Mouse (Mus musculus): ENCODE measurements around the gene Rps6ka1. TPM values are rescaled to one million over a fixed set of nuclear protein-coding genes. Genes with fewer than 3 reads are reported as not detected.
"Not testable (repeated sequence)": the region's sequence is repeated elsewhere in the genome, so short reads cannot be mapped to it uniquely, and the experiment has no call there.

The Rps6ka1 gene
- polyA plus RNA-seq, 1 experiment from 2014 or later = 19.7 TPM

DNA sequence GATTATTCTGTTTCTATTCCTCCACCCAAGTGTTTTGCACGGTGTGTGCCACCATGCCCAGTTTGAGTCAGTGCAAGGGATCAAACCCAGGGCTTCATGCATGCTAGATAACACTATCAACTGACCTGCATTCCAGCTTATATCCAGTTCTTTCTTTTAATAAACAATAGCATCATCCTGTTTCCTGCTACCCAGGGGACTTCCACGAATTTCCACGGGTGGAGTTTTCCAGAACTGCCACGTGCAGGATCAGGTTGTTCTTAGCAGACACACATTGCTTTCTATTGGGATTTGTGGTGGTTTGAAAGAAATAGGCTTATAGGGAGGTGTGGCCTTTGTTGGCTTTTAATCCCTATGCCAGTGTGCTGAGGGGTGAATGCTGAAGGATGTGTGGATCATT is 24.4 kb upstream of the Rps6ka1 start:
- 56% methylated on average over 4 of the region's 4 CpGs for WGBS
- H3K27ac ChIP-seq (ENCODE audit: low read length) = no peak overlapping the region

DNA sequence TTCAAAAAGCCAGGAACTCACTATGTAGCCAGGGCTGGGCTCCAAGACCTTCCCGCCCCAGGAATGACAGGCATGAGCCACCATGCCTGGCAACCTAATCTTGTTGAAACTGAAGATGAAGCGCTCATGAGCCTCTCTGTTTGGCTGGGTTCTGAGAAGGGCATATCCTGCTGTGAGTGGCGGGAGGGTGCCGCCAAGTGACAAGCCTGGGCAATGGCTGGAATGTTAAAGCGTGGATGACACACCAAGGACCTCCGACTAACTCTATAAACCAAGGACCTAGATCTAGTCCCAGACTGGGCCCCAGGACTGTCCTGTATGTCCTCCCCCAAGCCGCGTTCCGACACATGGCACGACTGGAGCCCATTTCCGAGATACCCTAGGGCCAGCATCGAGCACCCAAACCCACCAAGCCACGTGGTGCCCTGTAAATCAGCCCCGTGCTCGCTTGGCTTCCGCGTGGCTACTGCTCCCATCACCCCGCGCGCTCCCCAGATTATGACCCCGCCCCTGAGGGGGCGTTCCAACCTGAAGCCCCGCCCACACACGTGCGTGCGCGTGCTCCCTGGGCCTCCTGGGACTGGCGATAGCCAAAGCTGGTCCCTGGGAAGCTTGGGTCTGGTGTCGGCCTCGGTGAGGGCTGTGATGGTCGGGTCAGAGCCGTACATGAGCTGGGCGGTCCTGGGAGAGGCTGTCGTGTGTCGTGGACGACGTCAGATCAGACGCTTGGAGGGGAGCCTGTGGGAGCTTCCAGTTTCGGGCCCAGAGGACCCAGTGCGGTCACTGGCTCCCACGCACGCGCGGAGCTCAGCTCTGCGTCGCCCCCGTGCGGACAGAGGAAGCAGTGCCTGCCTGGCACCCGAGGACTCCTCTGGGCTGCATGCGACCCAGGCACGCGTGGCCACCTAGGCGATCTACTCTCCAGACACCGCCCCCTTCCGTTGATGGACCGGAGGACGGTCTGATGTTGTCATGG is 22.9 kb upstream of the Rps6ka1 start:
- WGBS = under 1% methylated on average over 57 of the region's 57 CpGs
- H3K4me2 ChIP-seq (ENCODE audit: low read depth, low read length) = peak overlapping the region; percentile 66
- no peaks in the 10 kb centered on the region for H3K27me3 ChIP-seq (ENCODE audit: control insufficient read depth, insufficient read depth, low read length)
- no peaks in the 10 kb centered on the region for H3K36me3 ChIP-seq (ENCODE audit: control insufficient read depth, insufficient read depth)
- H3K4me1 ChIP-seq (ENCODE audit: control insufficient read depth, insufficient read depth, low read length) = peaks cover 2% of the 10 kb centered on the region; the same call in 1 of the 2 replicates
- peak overlapping the region; percentile 56 for H3K4me3 ChIP-seq (ENCODE audit: low read length)
- H3K9me3 ChIP-seq (replicated peaks; ENCODE audit: control insufficient read depth, low read length) = no peaks in the 10 kb centered on the region
- H3K9ac ChIP-seq (ENCODE audit: low read length) = peak overlapping the region; percentile 69
- H3K27ac ChIP-seq (ENCODE audit: low read length) = peak overlapping the region; percentile 84
- peak; percentile 91 for ATAC-seq (replicated peaks; ENCODE audit: extremely low read depth, insufficient read depth, low FRiP score)

More for the DNA sequence above, 24.4 kb upstream of the Rps6ka1 start:
- no peak for ATAC-seq (replicated peaks; ENCODE audit: extremely low read depth, insufficient read depth, low FRiP score)
- no peaks in the 10 kb centered on the region for H3K27me3 ChIP-seq (ENCODE audit: control insufficient read depth, insufficient read depth, low read length)
- H3K36me3 ChIP-seq (ENCODE audit: control insufficient read depth, insufficient read depth) = no peaks in the 10 kb centered on the region
- H3K4me3 ChIP-seq (ENCODE audit: low read length) = no peak overlapping the region
- H3K9ac ChIP-seq (ENCODE audit: low read length) = no peak overlapping the region
- no peaks in the 10 kb centered on the region for H3K9me3 ChIP-seq (replicated peaks; ENCODE audit: control insufficient read depth, low read length)
- peaks cover 2% of the 10 kb centered on the region; the same call in 1 of the 2 replicates for H3K4me1 ChIP-seq (ENCODE audit: control insufficient read depth, insufficient read depth, low read length)
- H3K4me2 ChIP-seq (ENCODE audit: low read depth, low read length) = no peak overlapping the region

DNA sequence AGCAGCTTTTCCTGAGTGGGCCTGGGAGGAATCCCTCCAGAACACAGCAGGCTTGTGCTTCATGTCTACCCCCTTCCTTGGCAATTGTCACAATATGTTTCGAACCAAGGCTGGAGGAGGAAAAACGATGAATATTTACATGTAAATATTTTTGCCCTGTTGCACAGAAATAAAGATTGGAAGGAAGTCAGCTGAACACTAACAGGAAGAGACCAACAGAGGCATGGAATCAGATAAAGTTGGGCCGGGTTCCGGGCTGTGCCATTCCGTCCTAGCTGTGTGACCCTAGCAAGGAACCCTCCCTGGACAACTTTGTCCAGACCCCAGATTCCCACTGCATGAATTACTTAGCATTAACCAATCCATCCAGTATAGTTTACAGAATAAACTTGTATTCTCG is 20.5 kb upstream of the Rps6ka1 start:
- H3K9ac ChIP-seq (ENCODE audit: low read length) = no peak overlapping the region
- no peak overlapping the region for H3K4me2 ChIP-seq (ENCODE audit: low read depth, low read length)
- H3K27me3 ChIP-seq (ENCODE audit: control insufficient read depth, insufficient read depth, low read length) = no peaks in the 10 kb centered on the region
- H3K36me3 ChIP-seq (ENCODE audit: control insufficient read depth, insufficient read depth) = no peaks in the 10 kb centered on the region
- ATAC-seq (replicated peaks; ENCODE audit: extremely low read depth, insufficient read depth, low FRiP score) = no peak
- WGBS = 84% methylated on average over 6 of the region's 6 CpGs
- H3K4me1 ChIP-seq (ENCODE audit: control insufficient read depth, insufficient read depth, low read length) = peaks cover 2% of the 10 kb centered on the region; the same call in 1 of the 2 replicates
- no peak overlapping the region for H3K4me3 ChIP-seq (ENCODE audit: low read length)
- no peak overlapping the region for H3K27ac ChIP-seq (ENCODE audit: low read length)
- no peaks in the 10 kb centered on the region for H3K9me3 ChIP-seq (replicated peaks; ENCODE audit: control insufficient read depth, low read length)

DNA sequence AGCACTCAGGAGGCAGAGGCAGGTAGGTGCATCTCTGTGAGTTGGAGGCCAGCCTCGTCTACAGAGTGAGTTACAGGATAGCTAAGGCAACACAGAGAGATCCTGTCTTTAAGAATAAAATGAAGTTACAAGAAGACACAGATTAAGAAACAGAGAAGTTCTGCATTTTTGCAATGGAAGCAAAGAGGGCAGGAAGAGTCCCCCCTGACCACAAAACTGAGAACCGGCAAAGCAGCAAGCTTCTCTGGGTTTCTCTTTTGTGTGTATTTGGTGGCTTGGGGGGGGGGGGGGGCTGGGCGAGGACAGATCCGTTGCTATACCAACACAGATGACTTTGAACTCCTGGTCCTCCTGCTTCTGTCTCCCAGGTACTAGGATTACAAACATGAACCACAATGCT is 19.5 kb upstream of the Rps6ka1 start:
- Histone ChIP-seq H3K4me3 (ENCODE audit: low read length) (no peak overlapping the region), H3K9ac (ENCODE audit: low read length) (no peak overlapping the region), H3K4me2 (ENCODE audit: low read depth, low read length) (no peak overlapping the region), H3K9me3 (replicated peaks; ENCODE audit: control insufficient read depth, low read length) (no peaks in the 10 kb centered on the region), H3K27ac (ENCODE audit: low read length) (peak overlapping the region; percentile 46; the same call in 1 of the 2 replicates), H3K27me3 (ENCODE audit: control insufficient read depth, insufficient read depth, low read length) (no peaks in the 10 kb centered on the region), H3K4me1 (ENCODE audit: control insufficient read depth, insufficient read depth, low read length) (peaks cover 2% of the 10 kb centered on the region; the same call in 1 of the 2 replicates), H3K36me3 (ENCODE audit: control insufficient read depth, insufficient read depth) (no peaks in the 10 kb centered on the region)
- ATAC-seq (replicated peaks; ENCODE audit: extremely low read depth, insufficient read depth, low FRiP score) = no peak
- 63% methylated on average over 4 of the region's 4 CpGs for WGBS

DNA sequence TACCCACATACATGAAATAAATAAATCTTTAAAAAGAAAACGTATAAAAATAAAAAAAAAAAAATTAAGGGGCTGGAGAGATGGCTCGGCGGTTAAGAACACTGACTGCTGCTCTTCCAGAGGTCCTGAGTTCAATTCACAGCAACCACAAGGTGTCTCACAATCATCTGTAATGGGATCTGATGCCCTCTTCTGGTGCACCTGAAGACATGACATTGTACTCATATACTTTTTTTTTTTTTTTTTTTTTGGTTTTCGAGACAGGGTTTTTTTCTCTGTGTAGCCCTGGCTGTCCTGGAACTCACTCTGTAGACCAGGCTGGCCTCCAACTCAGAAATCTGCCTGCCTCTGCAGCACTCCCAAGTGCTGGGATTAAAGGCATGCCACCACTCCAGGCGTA is 18.7 kb upstream of the Rps6ka1 start:
- H3K4me2 ChIP-seq (ENCODE audit: low read depth, low read length); H3K9me3 ChIP-seq (replicated peaks; ENCODE audit: control insufficient read depth, low read length); H3K4me1 ChIP-seq (ENCODE audit: control insufficient read depth, insufficient read depth, low read length); H3K36me3 ChIP-seq (ENCODE audit: control insufficient read depth, insufficient read depth); H3K4me3 ChIP-seq (ENCODE audit: low read length); ATAC-seq (replicated peaks; ENCODE audit: extremely low read depth, insufficient read depth, low FRiP score); H3K27me3 ChIP-seq (ENCODE audit: control insufficient read depth, insufficient read depth, low read length); H3K9ac ChIP-seq (ENCODE audit: low read length); H3K27ac ChIP-seq (ENCODE audit: low read length): not testable (repeated sequence)
- 91% methylated on average over 4 of the region's 5 CpGs for WGBS

DNA sequence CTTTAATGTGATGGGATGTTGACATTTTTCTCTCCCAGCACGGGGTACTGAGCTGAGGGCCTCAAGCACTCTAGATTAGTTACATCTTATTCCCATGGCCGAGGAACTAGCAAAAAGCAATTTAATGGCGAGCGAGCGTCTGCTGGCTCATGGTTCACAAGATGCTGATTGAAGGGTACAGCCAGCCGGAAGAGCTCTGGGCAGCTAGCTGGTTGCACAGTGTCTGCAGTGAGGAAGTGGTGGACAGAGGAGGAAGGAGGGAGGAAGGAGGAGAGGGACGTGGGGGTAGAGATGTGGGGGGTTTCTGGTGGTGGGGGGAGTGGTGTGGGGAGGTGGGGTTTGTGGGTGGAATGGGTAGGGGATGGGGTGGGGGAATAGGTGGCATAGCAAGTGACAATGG is 17.6 kb upstream of the Rps6ka1 start:
- no peak overlapping the region for H3K9ac ChIP-seq (ENCODE audit: low read length)
- H3K36me3 ChIP-seq (ENCODE audit: control insufficient read depth, insufficient read depth) = no peaks in the 10 kb centered on the region
- H3K27me3 ChIP-seq (ENCODE audit: control insufficient read depth, insufficient read depth, low read length) = no peaks in the 10 kb centered on the region
- no peaks in the 10 kb centered on the region; the same call in 1 of the 2 replicates for H3K4me1 ChIP-seq (ENCODE audit: control insufficient read depth, insufficient read depth, low read length)
- no peak overlapping the region for H3K27ac ChIP-seq (ENCODE audit: low read length)
- ATAC-seq (replicated peaks; ENCODE audit: extremely low read depth, insufficient read depth, low FRiP score) = no peak
- no peaks in the 10 kb centered on the region for H3K9me3 ChIP-seq (replicated peaks; ENCODE audit: control insufficient read depth, low read length)
- 71% methylated on average over 7 of the region's 7 CpGs for WGBS
- no peak overlapping the region for H3K4me3 ChIP-seq (ENCODE audit: low read length)
- no peak overlapping the region for H3K4me2 ChIP-seq (ENCODE audit: low read depth, low read length)

DNA sequence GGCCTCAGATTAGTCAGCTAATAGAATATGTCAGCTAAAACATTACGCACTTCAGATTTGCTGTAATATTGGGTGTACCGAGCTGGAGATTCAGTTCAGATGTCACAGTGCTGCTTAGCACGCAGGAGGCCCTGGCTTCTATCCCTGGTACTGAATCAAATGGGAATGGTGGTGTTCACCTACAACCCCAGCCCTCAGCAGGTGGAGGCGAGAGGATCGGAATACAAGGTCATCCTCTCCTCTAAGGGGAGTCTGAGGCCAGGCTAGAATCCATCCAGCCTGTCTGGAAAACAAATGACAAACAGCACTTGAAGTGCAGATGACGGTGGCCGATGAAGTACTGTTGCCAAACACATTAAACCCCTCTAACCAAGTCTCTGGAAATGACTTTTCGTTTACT is 16.7 kb upstream of the Rps6ka1 start:
- Histone ChIP-seq H3K36me3 (ENCODE audit: control insufficient read depth, insufficient read depth) (no peaks in the 10 kb centered on the region), H3K9me3 (replicated peaks; ENCODE audit: control insufficient read depth, low read length) (no peaks in the 10 kb centered on the region), H3K4me3 (ENCODE audit: low read length) (no peak overlapping the region), H3K27me3 (ENCODE audit: control insufficient read depth, insufficient read depth, low read length) (no peaks in the 10 kb centered on the region), H3K9ac (ENCODE audit: low read length) (no peak overlapping the region), H3K4me2 (ENCODE audit: low read depth, low read length) (no peak overlapping the region), H3K4me1 (ENCODE audit: control insufficient read depth, insufficient read depth, low read length) (no peaks in the 10 kb centered on the region), H3K27ac (ENCODE audit: low read length) (no peak overlapping the region)
- WGBS = 72% methylated on average over 8 of the region's 8 CpGs
- no peak for ATAC-seq (replicated peaks; ENCODE audit: extremely low read depth, insufficient read depth, low FRiP score)

DNA sequence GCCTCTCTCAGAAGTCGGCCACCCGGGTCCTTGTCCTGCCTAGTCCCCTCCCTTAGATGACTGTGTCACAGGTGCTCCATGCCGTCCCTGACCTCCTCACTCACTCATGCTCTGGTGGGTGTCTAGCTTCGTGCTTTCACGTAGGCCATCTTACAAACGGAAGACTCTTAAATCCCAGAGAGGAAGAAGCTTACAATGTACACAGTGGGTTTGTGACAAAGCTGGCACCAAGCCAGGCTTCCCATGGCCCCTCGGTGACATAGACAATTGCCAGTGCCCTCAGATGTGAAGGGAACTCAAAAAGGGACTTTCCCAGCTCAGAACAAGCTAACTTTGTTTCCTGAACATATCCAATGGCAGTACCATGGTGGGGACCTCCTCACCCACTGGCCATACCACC is 15.8 kb upstream of the Rps6ka1 start:
- Histone ChIP-seq H3K4me3 (ENCODE audit: low read length) (no peak overlapping the region), H3K36me3 (ENCODE audit: control insufficient read depth, insufficient read depth) (no peaks in the 10 kb centered on the region), H3K4me1 (ENCODE audit: control insufficient read depth, insufficient read depth, low read length) (no peaks in the 10 kb centered on the region), H3K9me3 (replicated peaks; ENCODE audit: control insufficient read depth, low read length) (no peaks in the 10 kb centered on the region), H3K9ac (ENCODE audit: low read length) (no peak overlapping the region), H3K4me2 (ENCODE audit: low read depth, low read length) (no peak overlapping the region), H3K27ac (ENCODE audit: low read length) (0 out of 2 replicates have a peak overlapping the region, but pooled peaks have one; percentile 20), H3K27me3 (ENCODE audit: control insufficient read depth, insufficient read depth, low read length) (no peaks in the 10 kb centered on the region)
- WGBS = 44% methylated on average over 7 of the region's 7 CpGs
- peak; percentile 60; the same call in 1 of the 2 replicates for ATAC-seq (replicated peaks; ENCODE audit: extremely low read depth, insufficient read depth, low FRiP score)

DNA sequence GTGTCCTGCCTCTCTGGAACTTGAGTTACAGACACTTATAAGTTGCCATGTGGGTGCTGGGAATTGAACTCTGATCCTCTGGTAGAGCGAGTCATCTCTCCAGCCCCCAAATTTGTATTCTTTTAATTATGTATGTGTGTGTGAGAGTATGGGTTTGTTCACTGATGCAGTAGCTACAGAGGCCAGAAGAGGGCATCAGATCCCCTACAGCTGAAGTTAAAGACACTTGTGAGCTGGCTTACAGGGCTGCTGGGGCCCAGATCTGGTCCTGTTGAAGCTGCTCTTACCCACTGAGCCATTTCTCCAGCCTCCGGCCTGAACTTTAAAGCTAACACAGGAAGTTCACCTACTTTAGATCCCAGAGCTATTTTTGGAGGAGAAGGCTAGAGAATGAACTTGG is 14.9 kb upstream of the Rps6ka1 start:
- no peak overlapping the region for H3K4me3 ChIP-seq (ENCODE audit: low read length)
- H3K27ac ChIP-seq (ENCODE audit: low read length) = no peak overlapping the region
- H3K4me1 ChIP-seq (ENCODE audit: control insufficient read depth, insufficient read depth, low read length) = no peaks in the 10 kb centered on the region
- no peaks in the 10 kb centered on the region for H3K27me3 ChIP-seq (ENCODE audit: control insufficient read depth, insufficient read depth, low read length)
- WGBS = 90% methylated on average over 2 of the region's 2 CpGs
- no peaks in the 10 kb centered on the region for H3K36me3 ChIP-seq (ENCODE audit: control insufficient read depth, insufficient read depth)
- ATAC-seq (replicated peaks; ENCODE audit: extremely low read depth, insufficient read depth, low FRiP score) = no peak
- no peaks in the 10 kb centered on the region for H3K9me3 ChIP-seq (replicated peaks; ENCODE audit: control insufficient read depth, low read length)
- H3K9ac ChIP-seq (ENCODE audit: low read length) = no peak overlapping the region
- H3K4me2 ChIP-seq (ENCODE audit: low read depth, low read length) = no peak overlapping the region
